Mouse (Mus musculus): Measurements from ENCODE around the gene Zfp986. TPM values are rescaled to one million over a fixed set of nuclear protein-coding genes. Genes with fewer than 3 reads are reported as not detected.
"Not testable (repeated sequence)": the region's sequence is repeated elsewhere in the genome, so short reads cannot be mapped to it uniquely, and the experiment has no call there.

Zfp986 gene
- polyA plus RNA-seq, 1 experiment from 2014 or later, result not detected

DNA sequence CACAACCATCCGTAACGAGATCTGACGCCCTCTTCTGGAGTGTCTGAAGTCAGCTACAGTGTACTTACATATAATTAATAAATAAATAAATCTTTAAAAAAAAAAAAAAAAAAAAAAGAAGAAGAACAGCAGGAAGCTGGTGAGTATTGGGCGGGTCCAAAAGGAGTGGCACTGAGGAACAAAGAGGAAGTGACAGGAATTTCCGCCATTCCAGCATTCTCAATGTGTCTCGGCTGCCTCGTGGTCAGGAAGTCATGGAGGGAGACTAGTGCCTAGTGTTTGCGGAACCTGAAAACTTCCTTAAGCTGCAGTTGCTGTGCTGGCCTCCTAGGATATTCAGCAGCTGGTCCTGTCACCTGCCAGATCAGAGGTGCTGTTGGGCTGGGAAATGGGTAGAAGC, 4.7 kb upstream of the Zfp986 start:
- H3K27me3 ChIP-seq (ENCODE audit: insufficient read depth, low read length); H3K27ac ChIP-seq (ENCODE audit: low read length); H3K4me1 ChIP-seq (ENCODE audit: insufficient read depth, low read length); ATAC-seq (ENCODE audit: low FRiP score, low TSS enrichment); H3K9ac ChIP-seq (replicated peaks; ENCODE audit: low read length); H3K9me3 ChIP-seq (ENCODE audit: low read length); H3K36me3 ChIP-seq (ENCODE audit: insufficient read depth, low read length); H3K4me2 ChIP-seq (replicated peaks; ENCODE audit: low read depth, low read length); H3K4me3 ChIP-seq (ENCODE audit: low read length): not testable (repeated sequence)
- 86% methylated on average over 5 of the region's 8 CpGs for WGBS

Other genes with a start within 250 kb of the Zfp986 start
- gene Zfp980, start 198.1 kb upstream of the Zfp986 start, polyA plus RNA-seq (2015; fragmentation: Nextera tagmentation; extraction: Ambion mirVana), result not detected in 2 replicates
- gene Zfp987, start 228.5 kb downstream of the Zfp986 start, polyA plus RNA-seq (2015; fragmentation: Nextera tagmentation; extraction: Ambion mirVana), result not detected in 2 replicates